Mouse (Mus musculus) lung, postnatal 25 days (tissue): Measurements from ENCODE around the gene Napa.
A peak's percentile ranks its signal among the peaks of the same experiment; 100 is the strongest.

Experiments used
- DNase-seq: peaks from one replicate; pipeline ENCODE4 v3.0.0; 2022; ENCODE audit warnings: low spot score

Napa gene

GRCm38 (mm10) chr7:16132161-16132581 is 33.9 kb downstream of the Napa start:
- no peak for DNase-seq

- DNase-seq: no peak
Measured at GRCm38 (mm10) chr7:16132926-16133325, 34.7 kb downstream of the Napa start.

GRCm38 (mm10) chr7:16133691-16134090 is 35.4 kb downstream of the Napa start:
- no peak for DNase-seq

GRCm38 (mm10) chr7:16134951-16135392 is 36.7 kb downstream of the Napa start:
- DNase-seq: no peak

- no peak for DNase-seq
Measured at GRCm38 (mm10) chr7:16146489-16147410, 48.5 kb downstream of the Napa start.

- DNase-seq: peak; percentile 29
Measured at GRCm38 (mm10) chr7:16147643-16148042, 49.4 kb downstream of the Napa start.

- DNase-seq: no peak
Measured at GRCm38 (mm10) chr7:16149241-16149640, 51.0 kb downstream of the Napa start.

GRCm38 (mm10) chr7:16150191-16151145 is 52.2 kb downstream of the Napa start:
- no peak for DNase-seq

GRCm38 (mm10) chr7:16153522-16153921 is 55.3 kb downstream of the Napa start:
- DNase-seq: peak; percentile 29

- no peak for DNase-seq
Measured at GRCm38 (mm10) chr7:16155132-16155872, 57.0 kb downstream of the Napa start.

- no peak for DNase-seq
Measured at GRCm38 (mm10) chr7:16156105-16156714, 58.0 kb downstream of the Napa start.

GRCm38 (mm10) chr7:16158735-16159134 is 60.5 kb downstream of the Napa start:
- no peak for DNase-seq

- peak; percentile 17 for DNase-seq
Measured at GRCm38 (mm10) chr7:16160702-16161101, 62.4 kb downstream of the Napa start.

GRCm38 (mm10) chr7:16161302-16161701 is 63.0 kb downstream of the Napa start:
- DNase-seq: no peak

GRCm38 (mm10) chr7:16162036-16162435 is 63.8 kb downstream of the Napa start:
- no peak for DNase-seq
